Mouse (Mus musculus): ENCODE measurements around the gene Pds5b.
"Not testable (repeated sequence)": the region's sequence is repeated elsewhere in the genome, so short reads cannot be mapped to it uniquely, and the experiment has no call there.

Gene Pds5b

DNA sequence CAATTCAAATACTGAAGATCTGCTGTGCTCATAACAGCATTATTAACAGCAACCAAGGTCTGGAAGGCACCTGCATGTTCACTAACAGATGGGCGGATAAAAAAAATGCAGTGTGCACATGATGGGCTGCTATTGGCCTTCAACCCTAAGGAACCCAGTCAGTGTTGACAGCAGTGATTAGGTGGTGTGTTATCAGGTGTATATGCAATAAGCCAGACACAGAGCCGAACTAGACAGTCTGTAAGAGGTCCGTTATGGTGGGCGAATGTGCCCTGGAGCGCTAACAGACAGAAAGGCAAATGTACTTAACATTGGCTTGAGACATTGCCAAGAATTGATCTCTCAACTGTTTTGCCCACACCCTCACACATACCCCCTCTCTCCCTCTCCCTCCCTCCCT, 156.0 kb downstream of the Pds5b start:
- DNase-seq, result no peak

DNA sequence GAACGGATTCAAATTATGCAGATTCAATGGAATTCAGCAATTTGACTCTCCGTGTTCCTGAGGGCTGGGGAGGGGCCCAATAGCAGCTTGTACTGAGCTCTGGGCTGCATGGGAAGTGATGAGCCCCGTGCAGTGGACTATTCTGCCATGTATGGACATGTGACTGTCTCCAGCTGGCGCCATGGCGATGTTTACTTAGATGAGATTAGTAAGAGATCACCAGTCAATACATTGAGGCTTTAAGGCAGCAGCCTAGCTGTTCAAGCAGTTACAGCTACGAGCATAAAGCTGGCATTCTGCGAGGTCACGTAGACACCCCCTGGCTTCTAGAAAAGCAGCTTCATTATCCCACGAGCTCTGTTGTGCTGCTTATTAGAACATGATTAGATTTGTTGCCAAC, 157.2 kb downstream of the Pds5b start:
- DNase-seq, result no peak

DNA sequence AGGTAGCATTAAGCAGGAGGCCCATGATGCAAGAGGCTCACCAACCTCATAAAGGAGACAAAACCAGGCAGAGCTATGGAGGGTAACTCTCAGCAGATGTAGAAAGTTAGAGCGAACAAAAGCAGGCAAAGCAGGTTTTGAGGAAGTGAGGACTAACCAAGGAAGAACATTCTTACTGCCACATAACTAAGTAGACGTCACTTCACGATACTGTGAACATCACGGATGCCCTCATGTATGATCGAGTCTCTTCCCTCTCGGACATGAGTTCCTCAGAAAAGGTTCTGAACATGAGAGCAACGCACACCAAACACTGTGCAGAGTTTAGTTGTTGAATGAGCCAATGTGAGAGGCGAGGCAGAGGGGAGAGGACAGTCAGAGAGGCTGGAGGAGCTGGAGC, 163.2 kb downstream of the Pds5b start:
- DNase-seq, result no peak

DNA sequence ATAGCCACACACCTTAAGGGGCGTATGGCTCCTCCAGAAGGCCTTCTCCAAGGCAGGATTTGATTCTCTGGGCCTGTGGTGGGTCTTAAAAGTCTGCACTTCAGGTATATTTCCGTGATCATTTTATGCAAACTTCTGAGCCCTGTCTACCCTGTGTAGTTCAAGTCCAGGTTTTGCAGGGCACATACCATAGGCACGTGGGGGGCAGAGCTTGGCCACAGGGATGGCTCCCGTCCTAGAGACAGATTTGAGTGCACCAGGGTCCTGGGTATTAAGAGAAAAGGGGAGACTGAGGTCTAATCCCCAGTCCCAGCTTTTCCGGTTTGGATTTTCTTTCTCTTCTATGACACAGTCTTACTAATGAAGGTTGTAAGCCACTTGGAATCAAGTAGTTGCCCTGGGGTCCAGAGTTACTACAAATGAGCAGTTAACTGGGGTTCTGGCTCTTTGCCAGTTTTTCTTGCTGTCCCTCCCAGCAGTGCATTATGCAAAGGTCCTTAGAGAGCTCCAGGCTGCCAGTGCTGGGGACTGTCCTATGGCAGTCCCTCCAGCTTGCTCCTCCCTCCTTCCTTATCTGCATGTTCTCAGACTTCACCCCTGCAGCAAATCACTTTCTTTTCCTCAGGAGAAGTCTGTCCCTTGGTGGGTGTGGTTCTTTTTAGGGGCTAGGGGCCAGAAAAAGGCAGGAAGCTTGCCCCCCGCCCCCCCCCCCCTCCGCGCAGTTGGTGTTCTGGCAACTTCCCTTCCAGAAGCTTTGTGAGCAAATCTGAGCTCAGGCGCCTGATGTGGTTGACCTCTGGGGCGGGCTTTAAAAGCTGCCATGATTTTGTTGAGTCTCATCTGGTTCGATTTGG, 166.4 kb downstream of the Pds5b start:
- DNase-seq, result no peak

DNA sequence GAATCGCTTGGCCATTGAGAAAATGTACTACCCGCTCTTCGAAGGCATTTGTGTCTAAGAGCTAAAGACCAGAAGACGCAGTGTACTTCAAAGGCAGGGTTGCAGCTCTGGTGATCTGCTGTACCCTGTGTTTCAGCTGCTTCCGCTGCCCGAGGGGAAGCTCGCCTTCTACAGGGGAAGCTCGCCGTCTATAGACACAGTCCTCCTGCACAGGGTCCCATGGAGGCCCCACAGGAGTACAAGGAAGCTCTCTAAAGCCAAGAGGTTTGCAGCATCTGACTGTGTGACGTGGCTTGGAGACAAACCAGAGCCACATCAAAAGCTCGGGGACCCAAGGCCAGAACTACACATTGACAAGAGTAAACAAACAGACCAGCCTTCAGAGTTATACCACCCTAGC, 167.1 kb downstream of the Pds5b start:
- no peak for DNase-seq

DNA sequence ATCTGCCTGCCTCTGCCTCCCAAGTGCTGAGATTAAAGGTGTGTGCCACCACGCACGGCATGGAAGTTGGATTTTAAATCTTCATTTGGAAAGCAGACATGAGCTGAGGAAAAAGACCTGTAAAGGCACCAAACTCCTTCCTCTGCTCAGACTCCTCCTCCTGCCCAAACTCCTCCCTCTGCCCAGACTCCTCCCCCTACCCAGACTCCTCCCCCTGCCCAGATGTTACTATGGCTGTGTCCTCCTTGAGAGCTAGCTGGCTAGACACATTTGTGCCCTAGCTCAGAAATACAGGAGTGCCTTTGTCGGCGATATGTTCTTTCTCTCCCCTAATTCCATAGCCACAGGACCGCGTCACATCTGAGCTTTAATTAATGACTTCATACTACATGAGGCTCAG, 172.4 kb downstream of the Pds5b start:
- DNase-seq, result no peak

DNA sequence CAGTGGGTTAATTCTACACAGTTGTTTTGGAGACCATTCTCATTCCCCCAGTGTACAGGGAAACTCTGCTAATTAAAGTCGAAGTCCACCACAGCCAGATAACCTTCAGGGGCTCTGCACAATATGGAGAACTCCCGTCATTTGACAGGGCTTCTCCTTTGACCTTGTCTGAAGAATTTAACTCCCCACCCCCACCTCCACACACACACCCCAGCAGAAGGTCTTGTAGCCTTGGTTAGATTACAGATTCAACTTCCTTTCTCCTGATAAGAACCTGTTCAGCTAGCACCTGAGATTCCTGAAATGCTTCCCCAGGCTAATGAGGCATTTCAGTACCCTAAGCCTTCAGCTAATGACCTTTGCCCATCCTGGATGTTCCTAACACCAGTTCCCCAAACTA, 177.3 kb downstream of the Pds5b start:
- no peak for DNase-seq

DNA sequence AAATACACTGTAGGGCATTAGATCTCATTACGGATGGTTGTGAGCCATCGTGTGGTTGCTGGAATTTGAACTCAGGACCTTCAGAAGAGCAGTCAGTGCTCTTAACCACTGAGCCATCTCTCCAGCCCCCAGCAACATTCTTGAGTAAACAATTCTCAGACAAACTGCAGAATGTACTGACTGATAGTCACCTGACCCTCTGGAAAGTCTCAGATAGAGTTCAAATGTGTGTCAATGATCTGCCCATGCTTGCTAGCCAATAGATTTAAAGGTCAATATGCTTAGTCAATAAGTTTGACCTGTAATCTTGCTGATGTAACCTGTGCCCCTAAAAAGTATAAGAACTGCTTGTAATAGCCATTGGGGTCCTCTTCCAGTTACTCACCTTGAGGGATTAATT, 178.6 kb downstream of the Pds5b start:
- not testable (repeated sequence) for DNase-seq

DNA sequence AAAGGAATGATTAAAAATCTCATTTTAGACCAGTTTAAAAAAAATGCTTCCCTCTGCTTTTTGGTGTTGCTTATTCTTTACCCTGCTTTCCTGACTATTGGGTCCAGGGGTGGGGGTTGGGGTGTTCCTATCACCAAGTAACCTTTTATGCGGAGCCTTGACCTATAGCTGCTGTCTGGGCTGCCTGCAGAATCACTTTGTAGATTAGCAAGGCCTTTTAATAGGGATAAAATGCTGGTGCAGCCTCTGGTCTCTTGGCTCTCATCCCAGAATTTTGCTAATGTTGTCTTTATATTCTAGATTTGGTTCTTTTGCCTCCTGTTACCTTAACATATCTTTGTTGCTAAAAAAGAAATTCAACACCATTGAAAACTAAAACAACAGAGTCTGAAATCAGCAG, 181.0 kb downstream of the Pds5b start:
- no peak for DNase-seq

DNA sequence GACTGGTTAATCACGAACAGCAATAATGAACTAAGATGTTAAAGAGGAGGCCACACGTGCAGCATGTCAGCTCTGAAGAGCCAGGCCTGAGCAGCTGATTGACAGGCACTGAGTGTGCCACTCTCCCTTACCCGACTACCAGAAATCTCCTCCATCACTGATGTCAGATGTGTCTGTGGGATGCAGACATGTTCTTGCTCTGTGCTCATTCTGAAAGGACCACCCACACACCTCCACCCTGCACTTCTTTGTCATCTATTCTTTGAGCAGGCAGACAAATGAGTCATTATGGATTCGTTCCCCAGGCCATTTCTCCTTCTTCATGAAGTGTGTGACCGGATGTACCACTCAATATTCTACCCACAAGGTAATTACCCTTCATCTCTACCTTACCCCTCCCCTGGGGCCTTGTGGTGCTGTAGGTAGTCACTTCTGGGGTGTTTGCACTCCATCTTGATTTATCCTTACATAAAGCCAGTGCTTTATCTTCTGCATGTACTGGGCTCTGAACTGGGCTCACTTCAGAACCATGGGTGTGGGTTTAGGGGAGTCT, 186.2 kb downstream of the Pds5b start:
- no peak for DNase-seq
